Mouse (Mus musculus) left cerebral cortex, adult 9 months (tissue): ENCODE results near the gene Anxa10.

Experiments used
- DNase-seq, 2 experiments: peaks; one replicate each; pipeline ENCODE4 v3.0.0; 2022; ENCODE audit warnings: low spot score in 2 of 2

The Anxa10 gene

DNA sequence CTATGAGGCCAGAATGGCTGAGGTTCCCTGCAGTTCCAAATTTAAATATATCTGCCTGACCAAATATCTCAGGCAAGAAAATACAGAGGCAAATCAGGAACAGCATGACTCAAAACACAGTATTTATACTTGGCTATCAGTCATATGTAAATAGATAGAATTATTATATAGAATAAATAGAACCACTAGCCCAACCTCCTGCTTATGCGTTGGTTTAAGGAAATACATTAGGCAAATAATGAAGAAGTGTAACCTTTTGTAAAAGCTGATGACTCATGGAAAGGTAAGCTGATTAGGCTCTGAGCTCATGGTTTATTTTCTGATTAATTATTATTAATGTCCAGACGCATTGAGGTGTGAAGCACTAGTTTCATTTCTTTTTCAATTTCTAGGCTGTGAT is at the start of gene Anxa10:
Gene Anxa10 (minus strand): TSS at position 53 of the 400 bp plus-strand sequence.
- DNase-seq, result no peak

GRCm38 (mm10) chr8:62132662-62133366 is 9.9 kb upstream of the Anxa10 start:
- no peak for DNase-seq

- DNase-seq, result no peak
These were observed 25.7 kb downstream of the Anxa10 start for GRCm38 (mm10) chr8:62097213-62097612.

- no peak for DNase-seq
These were observed 41.1 kb downstream of the Anxa10 start for GRCm38 (mm10) chr8:62081804-62082203.

DNA sequence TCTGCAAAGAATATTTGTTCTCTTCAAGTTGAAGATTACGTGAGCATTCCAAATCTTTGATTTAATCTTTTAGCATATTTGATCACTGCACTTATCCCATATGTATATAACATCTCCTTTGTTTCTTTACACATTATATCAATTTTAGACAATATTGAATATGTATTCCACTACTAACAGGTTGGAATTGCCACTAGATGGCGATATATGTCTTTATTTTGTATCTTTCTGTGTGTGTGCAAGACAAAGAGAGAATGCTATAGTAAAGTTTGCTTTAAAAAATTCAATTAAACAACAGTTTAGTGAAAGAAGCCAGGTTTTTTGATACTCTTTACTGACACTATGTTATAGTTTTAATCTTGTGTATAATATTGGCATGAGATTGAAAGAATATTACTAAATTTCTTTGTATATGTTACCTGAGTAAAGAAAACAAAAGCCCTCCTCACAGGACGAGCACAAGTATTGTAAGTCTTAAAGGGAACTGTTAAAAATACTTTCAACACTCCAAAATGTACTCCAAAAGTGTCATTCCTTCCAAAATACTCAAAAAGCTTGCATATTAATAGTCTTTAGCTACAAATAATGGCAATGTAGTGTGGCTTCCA is 42.7 kb downstream of the Anxa10 start:
- no peak for DNase-seq

DNA sequence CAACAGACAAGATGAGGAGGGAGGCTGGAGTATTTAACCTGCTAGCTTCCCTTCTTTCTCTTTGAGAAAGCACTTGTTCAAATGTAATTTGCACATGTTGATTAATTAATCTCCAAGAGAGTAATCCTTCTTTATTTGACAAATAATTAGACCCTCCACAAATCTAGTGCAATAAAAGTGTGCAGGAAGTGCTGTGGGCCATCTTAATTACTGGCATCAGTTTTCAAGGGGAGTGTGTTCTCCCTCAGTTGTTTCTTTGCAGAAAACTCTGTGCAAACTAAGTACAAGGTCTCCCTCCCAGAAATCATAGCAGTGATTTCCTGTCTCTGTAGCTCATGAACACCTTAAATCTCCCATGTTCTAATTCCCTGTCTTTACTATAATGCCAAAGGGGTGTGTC is 54.6 kb downstream of the Anxa10 start:
- no peak for DNase-seq

GRCm38 (mm10) chr8:62060357-62060756 is 62.6 kb downstream of the Anxa10 start:
- no peak for DNase-seq

- no peak for DNase-seq
These were observed 76.1 kb downstream of the Anxa10 start for GRCm38 (mm10) chr8:62046809-62047208.

- DNase-seq, result no peak
These were observed 88.6 kb downstream of the Anxa10 start for GRCm38 (mm10) chr8:62034351-62034750.

- no peak for DNase-seq
These were observed 108.4 kb downstream of the Anxa10 start for GRCm38 (mm10) chr8:62014582-62014981.

GRCm38 (mm10) chr8:62014166-62014565 is 108.8 kb downstream of the Anxa10 start:
- no peak for DNase-seq
